In genomic region chr5:99267338-99267737, GRCm38 (mm10) we compare ENCODE assay signal across 33 mouse cellular contexts.
DNase-seq lines count a peak whose midpoint lies in the region; ATAC-seq lines count a peak whose summit lies in the region.
"Had no signal": no experiment of that assay in that cellular context is flagged by ENCODE, and none has a peak within 500 bp of the region (broad histone marks: within the 10 kb centered on the region; RNA-seq: fewer than 3 reads in every experiment).

No protein-coding gene starts in this region.

- peak; percentile 42 to 58 for DNase-seq in spleen, postnatal 36 days (ENCODE audit: low spot score in 2 of 2)
- no peak for DNase-seq in spleen, postnatal 4 days (ENCODE audit: low spot score in 2 of 2)
- DNase-seq in forebrain, embryonic 14.5 days (ENCODE audit: low spot score) = no peak
- DNase-seq in frontal cortex, adult 2 months (ENCODE audit: extremely low spot score in 1 of 2, low spot score in 1 of 2) = no peak
- no peak for DNase-seq in left cerebral cortex, postnatal 10 days (ENCODE audit: extremely low spot score in 1 of 2, low spot score in 2 of 2)
- DNase-seq: adrenal gland, postnatal 10 days; cerebellum, adult 11-12 months; cerebellum, adult 9-11 months; gastrocnemius, postnatal 14 days; heart, adult 2 months; heart, postnatal 4 days; kidney, adult 18-20 months; kidney, postnatal 36 days; lung, postnatal 4 days; right cerebral cortex, adult 18-20 months; right cerebral cortex, postnatal 4 days; thymus, adult 18-20 months; thymus, postnatal 25 days had no signal

- no peak overlapping the region for H3K27ac ChIP-seq in forebrain, embryonic 14.5 days (ENCODE audit: low read depth, low read length)
- H3K27ac ChIP-seq: embryonic facial prominence, embryonic 13.5 days; forebrain, embryonic 12.5 days; heart, adult 2 months; hindbrain, embryonic 14.5 days; kidney, embryonic 15.5 days; layer of hippocampus, adult 2 months; left cerebral cortex, adult 2 months; limb, embryonic 13.5 days; midbrain, embryonic 10.5 days; midbrain, embryonic 15.5 days; stomach, postnatal 0 days had no signal

- H3K9me3 ChIP-seq in forebrain, embryonic 14.5 days (replicated peaks; ENCODE audit: control insufficient read depth, low read length) = no peaks in the 10 kb centered on the region
- H3K9me3 ChIP-seq: embryonic facial prominence, embryonic 13.5 days; forebrain, embryonic 12.5 days; heart, embryonic 12.5 days; kidney, embryonic 15.5 days; limb, embryonic 13.5 days; midbrain, embryonic 10.5 days; midbrain, embryonic 15.5 days had no signal

- H3K36me3 ChIP-seq in forebrain, embryonic 14.5 days (ENCODE audit: control insufficient read depth, insufficient read depth, low read length) = no peaks in the 10 kb centered on the region
- H3K36me3 ChIP-seq: embryonic facial prominence, embryonic 13.5 days; forebrain, embryonic 12.5 days; heart, embryonic 12.5 days; kidney, embryonic 15.5 days; limb, embryonic 13.5 days; midbrain, embryonic 10.5 days; midbrain, embryonic 15.5 days had no signal

- no peaks in the 10 kb centered on the region for H3K4me1 ChIP-seq in forebrain, embryonic 14.5 days (ENCODE audit: control insufficient read depth, insufficient read depth, low read length)
- H3K4me1 ChIP-seq: embryonic facial prominence, embryonic 13.5 days; forebrain, embryonic 12.5 days; heart, embryonic 12.5 days; kidney, embryonic 15.5 days; midbrain, embryonic 10.5 days; midbrain, embryonic 15.5 days had no signal

- no peak overlapping the region for H3K9ac ChIP-seq in forebrain, embryonic 14.5 days (ENCODE audit: low read length)
- H3K9ac ChIP-seq: embryonic facial prominence, embryonic 13.5 days; forebrain, embryonic 12.5 days; heart, embryonic 12.5 days; hindbrain, embryonic 14.5 days; kidney, embryonic 15.5 days; limb, embryonic 13.5 days; midbrain, embryonic 15.5 days had no signal

- WGBS in forebrain, embryonic 14.5 days = 92% methylated on average over 5 of the region's 5 CpGs

- peak; percentile 75 for ATAC-seq in granulocyte monocyte progenitor cell, adult 5-6 weeks (replicated peaks; ENCODE audit: poor library complexity, severe bottlenecking)
- peak; percentile 78 for ATAC-seq in megakaryocyte progenitor cell, adult 5-6 weeks (replicated peaks; ENCODE audit: poor library complexity)
- no peak for ATAC-seq in forebrain, embryonic 14.5 days
- ATAC-seq: midbrain, embryonic 15.5 days had no signal

- no peak overlapping the region for H3K4me3 ChIP-seq in forebrain, embryonic 14.5 days (ENCODE audit: low read depth, low read length)
- H3K4me3 ChIP-seq: embryonic facial prominence, embryonic 13.5 days; erythroblast, embryonic 14.5 days; forebrain, embryonic 12.5 days; heart, adult 2 months; heart, embryonic 12.5 days; kidney, embryonic 15.5 days; layer of hippocampus, adult 2 months; left cerebral cortex, adult 2 months; limb, embryonic 13.5 days; midbrain, embryonic 10.5 days; midbrain, embryonic 15.5 days had no signal

- intact Hi-C loops in left cerebral cortex, postnatal 10 days (cut with DNase I) = no loop called here

- H3K4me2 ChIP-seq in forebrain, embryonic 14.5 days (ENCODE audit: low read length) = no peak overlapping the region
- H3K4me2 ChIP-seq: embryonic facial prominence, embryonic 13.5 days; forebrain, embryonic 12.5 days; heart, embryonic 12.5 days; hindbrain, embryonic 14.5 days; kidney, embryonic 15.5 days; limb, embryonic 13.5 days; liver, embryonic 11.5 days; midbrain, embryonic 15.5 days had no signal

- no peaks in the 10 kb centered on the region for H3K27me3 ChIP-seq in forebrain, embryonic 14.5 days (replicated peaks; ENCODE audit: control insufficient read depth, insufficient read depth, low read length)
- H3K27me3 ChIP-seq: embryonic facial prominence, embryonic 13.5 days; heart, embryonic 12.5 days; kidney, embryonic 15.5 days; limb, embryonic 13.5 days; midbrain, embryonic 15.5 days had no signal

Comparison
In these comparisons a context has a peak if more than half of its experiments do, and no peak if none do; other contexts are left out.
1. DNase-seq: peak in spleen, postnatal 36 days (2 of 2); none in spleen, postnatal 4 days (0 of 2), forebrain, embryonic 14.5 days (single experiment), frontal cortex, adult 2 months (0 of 2) and left cerebral cortex, postnatal 10 days (0 of 2).